Mouse (Mus musculus): ENCODE results near the gene Adarb2. TPM values are rescaled to one million over a fixed set of nuclear protein-coding genes. Genes with fewer than 3 reads are reported as not detected.

Gene Adarb2
- polyA plus RNA-seq, 1 experiment: 8.3 TPM

- no peak overlapping the region for H3K27ac ChIP-seq (ENCODE audit: insufficient read depth, low read length)
- no peak overlapping the region for H3K4me3 ChIP-seq (ENCODE audit: insufficient read depth, low read length)
- TF ChIP-seq CTCF (IDR thresholded peaks at IDR 0.05; ENCODE audit: extremely low read depth, insufficient read depth, low read length) (no peak), POLR2A (IDR thresholded peaks at IDR 0.05; ENCODE audit: extremely low read depth, insufficient read depth, low read length) (no peak)
- no peaks in the 10 kb centered on the region for H3K4me1 ChIP-seq (ENCODE audit: control insufficient read depth, insufficient read depth, low read length)
Observed at GRCm38 (mm10) chr13:8800576-8800975, 597.9 kb downstream of the Adarb2 start.

GRCm38 (mm10) chr13:8805931-8806330 lies 603.3 kb downstream of the Adarb2 start:
- Histone ChIP-seq H3K27ac (ENCODE audit: insufficient read depth, low read length) (no peak overlapping the region), H3K4me1 (ENCODE audit: control insufficient read depth, insufficient read depth, low read length) (no peaks in the 10 kb centered on the region), H3K4me3 (ENCODE audit: insufficient read depth, low read length) (no peak overlapping the region)
- TF ChIP-seq CTCF (IDR thresholded peaks at IDR 0.05; ENCODE audit: extremely low read depth, insufficient read depth, low read length): no peak
- TF ChIP-seq POLR2A (IDR thresholded peaks at IDR 0.05; ENCODE audit: extremely low read depth, insufficient read depth, low read length): no peak
